11 mouse cellular contexts compared by ENCODE assay signal in the genomic region with DNA sequence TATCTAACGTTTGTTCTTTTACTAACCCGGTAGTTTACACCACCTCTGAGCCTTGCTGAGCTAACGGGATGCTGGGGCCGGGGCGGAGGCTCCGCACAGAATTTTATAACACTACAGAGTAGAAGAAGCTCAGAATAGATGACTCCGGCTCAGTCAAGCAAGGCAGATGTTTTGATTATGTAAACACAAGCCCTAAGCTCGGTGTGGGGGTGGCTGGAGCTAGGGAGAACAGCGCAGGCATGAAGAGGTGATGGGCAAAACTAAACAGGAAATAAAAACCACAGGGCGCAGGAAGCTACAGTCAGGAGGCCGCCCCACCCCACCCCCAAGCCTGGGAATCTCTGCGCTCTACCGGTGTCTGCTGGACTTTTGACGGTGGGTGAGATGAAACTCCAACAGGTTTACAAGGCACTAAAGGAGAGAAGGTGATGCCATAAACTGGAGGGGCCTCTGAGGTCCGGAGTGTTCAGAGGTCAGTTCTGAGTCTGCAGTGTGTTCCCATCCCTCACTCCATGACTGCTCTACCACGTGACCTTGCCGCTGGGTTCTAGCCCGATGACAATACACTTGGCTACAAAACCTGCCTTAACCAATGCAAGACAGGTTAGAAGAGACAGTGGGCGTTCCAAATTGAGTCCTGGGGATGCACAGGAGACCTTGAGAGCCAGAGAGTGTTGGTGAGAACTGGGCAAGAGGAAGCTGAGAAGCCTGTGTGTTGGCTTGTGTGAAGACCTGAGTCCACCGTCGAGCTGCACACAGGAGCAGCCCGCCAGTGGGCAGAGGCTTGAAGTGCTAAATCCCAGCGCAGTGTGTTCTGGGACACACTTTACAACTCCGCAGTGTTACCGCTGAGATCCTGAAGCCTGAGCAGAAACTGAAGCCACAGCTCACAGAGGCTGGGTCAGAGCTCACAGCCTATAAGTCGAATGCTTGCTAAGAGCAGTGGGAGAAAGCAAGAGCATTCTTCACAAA.
A peak's percentile ranks its signal among the peaks of the same experiment; 100 is the strongest.
DNase-seq lines count a peak whose midpoint lies in the region; ATAC-seq and TF ChIP-seq lines count a peak whose summit lies in the region.
"Had no signal": no experiment of that assay in that cellular context is flagged by ENCODE, and none has a peak within 500 bp of the region (broad histone marks: within the 10 kb centered on the region; RNA-seq: fewer than 3 reads in every experiment).

No protein-coding gene starts in this region.

- TF ChIP-seq CTCF in lung, embryonic 14.5 days (IDR thresholded peaks at IDR 0.05; ENCODE audit: low read depth): no peak

- no peaks in the 10 kb centered on the region for H3K36me3 ChIP-seq in lung, embryonic 14.5 days (ENCODE audit: insufficient read depth)
- no peaks in the 10 kb centered on the region for H3K36me3 ChIP-seq in kidney, embryonic 16.5 days (ENCODE audit: insufficient read depth, low read length)
- H3K36me3 ChIP-seq in hindbrain, embryonic 12.5 days: no peaks in the 10 kb centered on the region
- H3K36me3 ChIP-seq: neural tube, embryonic 15.5 days had no signal

- H3K27ac ChIP-seq in lung, embryonic 14.5 days (ENCODE audit: low read depth): no peak overlapping the region
- H3K27ac ChIP-seq in kidney, embryonic 16.5 days (ENCODE audit: low read length): no peak overlapping the region
- no peak overlapping the region for H3K27ac ChIP-seq in hindbrain, embryonic 12.5 days
- H3K27ac ChIP-seq: neural tube, embryonic 15.5 days had no signal

- no peaks in the 10 kb centered on the region for H3K9me3 ChIP-seq in lung, embryonic 14.5 days (ENCODE audit: low read depth, low read length)
- no peaks in the 10 kb centered on the region for H3K9me3 ChIP-seq in kidney, embryonic 16.5 days (ENCODE audit: low read length)
- no peaks in the 10 kb centered on the region for H3K9me3 ChIP-seq in hindbrain, embryonic 12.5 days (replicated peaks)
- H3K9me3 ChIP-seq: neural tube, embryonic 15.5 days had no signal

- H3K4me2 ChIP-seq in lung, embryonic 14.5 days: peak overlapping the region; percentile 39
- H3K4me2 ChIP-seq in kidney, embryonic 16.5 days (replicated peaks; ENCODE audit: low read depth, low read length): 0 out of 2 replicates have a peak overlapping the region, but pooled peaks have one; percentile 5
- H3K4me2 ChIP-seq in hindbrain, embryonic 12.5 days (replicated peaks): no peak overlapping the region
- H3K4me2 ChIP-seq: neural tube, embryonic 15.5 days had no signal

- no peak overlapping the region for H3K9ac ChIP-seq in lung, embryonic 14.5 days
- H3K9ac ChIP-seq in kidney, embryonic 16.5 days (replicated peaks; ENCODE audit: low read length): no peak overlapping the region
- no peak overlapping the region for H3K9ac ChIP-seq in hindbrain, embryonic 12.5 days
- H3K9ac ChIP-seq: neural tube, embryonic 15.5 days had no signal

- H3K27me3 ChIP-seq in lung, embryonic 14.5 days (ENCODE audit: insufficient read depth, low read length): no peaks in the 10 kb centered on the region
- no peaks in the 10 kb centered on the region for H3K27me3 ChIP-seq in kidney, embryonic 16.5 days (ENCODE audit: insufficient read depth, low read length)
- H3K27me3 ChIP-seq in hindbrain, embryonic 12.5 days: no peaks in the 10 kb centered on the region
- H3K27me3 ChIP-seq: neural tube, embryonic 15.5 days had no signal

- H3K4me1 ChIP-seq in lung, embryonic 14.5 days (ENCODE audit: insufficient read depth): no peaks in the 10 kb centered on the region
- H3K4me1 ChIP-seq in kidney, embryonic 16.5 days (ENCODE audit: insufficient read depth, low read length): peaks cover 4% of the 10 kb centered on the region
- no peaks in the 10 kb centered on the region for H3K4me1 ChIP-seq in hindbrain, embryonic 12.5 days

- WGBS in lung, embryonic 14.5 days: 40% methylated on average over 26 of the region's 26 CpGs
- 43% methylated on average over 26 of the region's 26 CpGs for WGBS in kidney, embryonic 16.5 days
- 80% methylated on average over 26 of the region's 26 CpGs for WGBS in hindbrain, embryonic 12.5 days

- DNase-seq in lung, embryonic 14.5 days: peak; percentile 49
- no peak for DNase-seq in lung, adult 18-20 months
- DNase-seq in brain, adult 2 months (ENCODE audit: low read depth, low spot score): peak; percentile 70
- peak; percentile 48 for DNase-seq in lung, postnatal 10 days
- no peak for DNase-seq in liver
- DNase-seq: heart, adult 18-20 months had no signal

- peak; percentile 54; the same call in 1 of the 2 replicates for ATAC-seq in lung, embryonic 14.5 days (ENCODE audit: insufficient read depth)
- 0 out of 2 replicates have a peak, but pooled peaks have one; percentile 42 for ATAC-seq in kidney, embryonic 16.5 days (ENCODE audit: low FRiP score, low TSS enrichment)
- ATAC-seq in inflammation-experienced regulatory T-cells, adult 6 months: no peak
- ATAC-seq in hindbrain, embryonic 12.5 days (ENCODE audit: low FRiP score): no peak

- H3K4me3 ChIP-seq in lung, embryonic 14.5 days (ENCODE audit: low read depth, low read length): no peak overlapping the region
- H3K4me3 ChIP-seq in kidney, embryonic 16.5 days (ENCODE audit: low read length): no peak overlapping the region
- H3K4me3 ChIP-seq in hindbrain, embryonic 12.5 days: no peak overlapping the region
- H3K4me3 ChIP-seq: layer of hippocampus, adult 2 months; neural tube, embryonic 15.5 days had no signal

Comparison
In these comparisons a context has a peak if more than half of its experiments do, and no peak if none do; other contexts are left out.
1. DNase-seq: peak in lung, embryonic 14.5 days (single experiment), brain, adult 2 months (single experiment) and lung, postnatal 10 days (single experiment); none in lung, adult 18-20 months (0 of 2) and liver (single experiment).
2. ATAC-seq: peak in lung, embryonic 14.5 days (single experiment) and kidney, embryonic 16.5 days (single experiment); none in inflammation-experienced regulatory T-cells, adult 6 months (single experiment) and hindbrain, embryonic 12.5 days (single experiment).